Mouse (Mus musculus): ENCODE results near the gene Vmn1r46. TPM values are rescaled to one million over a fixed set of nuclear protein-coding genes. Genes with fewer than 3 reads are reported as not detected.
"Not testable (repeated sequence)": the region's sequence is repeated elsewhere in the genome, so short reads cannot be mapped to it uniquely, and the experiment has no call there.

Vmn1r46 gene
- not detected in 2 replicates for polyA plus RNA-seq (2016; fragmentation: Nextera tagmentation; extraction: Ambion mirVana)

GRCm38 (mm10) chr6:89969013-89969412 lies at the start of gene Vmn1r46:
Gene Vmn1r46, plus strand, starts transcription at chr6:89969313.
- H3K9me3 ChIP-seq (replicated peaks): peaks cover 21% of the 10 kb centered on the region; the same call in 1 of the 2 replicates
- no peak within 1 kb of the TSS for H3K4me2 ChIP-seq
- no peaks in the 10 kb centered on the region for H3K4me1 ChIP-seq (replicated peaks)
- 35% methylated on average over 2 of the region's 2 CpGs for WGBS
- no peak for ATAC-seq (ENCODE audit: insufficient number of reproducible peaks, low FRiP score)
- no peak within 1 kb of the TSS for H3K9ac ChIP-seq
- no peak within 1 kb of the TSS for H3K4me3 ChIP-seq
- H3K27ac ChIP-seq (ENCODE audit: poor library complexity, severe bottlenecking): no peak within 1 kb of the TSS
- no peaks in the 10 kb centered on the region for H3K27me3 ChIP-seq (replicated peaks)
- H3K36me3 ChIP-seq: no peaks in the 10 kb centered on the region

DNA sequence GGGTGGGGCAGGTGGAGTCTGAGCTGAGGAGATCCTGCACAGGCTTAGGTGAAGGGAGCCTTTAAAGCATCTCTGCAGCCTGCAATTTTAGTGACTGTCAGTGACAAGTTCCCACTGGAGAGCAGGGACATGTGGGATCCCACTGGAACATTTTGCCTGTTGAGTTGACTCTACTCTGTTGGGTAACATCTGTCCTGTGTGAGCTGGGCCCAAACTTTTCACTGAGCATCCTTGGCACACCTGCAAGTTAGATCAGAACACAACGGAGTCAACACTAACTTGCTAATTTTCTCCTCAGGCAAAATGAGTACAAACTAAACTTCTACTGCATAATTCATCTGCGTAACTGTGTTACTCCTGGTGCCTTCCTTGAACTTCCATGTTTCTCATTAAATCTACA lies 28.6 kb upstream of the Vmn1r46 start, which contains the start of gene Vmn1r45:
TSS of gene Vmn1r45 (minus strand) at position 101 of the 400 bp plus-strand sequence.
- H3K4me2 ChIP-seq; H3K9me3 ChIP-seq (replicated peaks); H3K27me3 ChIP-seq (replicated peaks); H3K27ac ChIP-seq (ENCODE audit: poor library complexity, severe bottlenecking); H3K4me1 ChIP-seq (replicated peaks); H3K4me3 ChIP-seq; H3K9ac ChIP-seq; ATAC-seq (ENCODE audit: insufficient number of reproducible peaks, low FRiP score); H3K36me3 ChIP-seq: not testable (repeated sequence)
- 80% methylated on average over 2 of the region's 2 CpGs for WGBS

DNA sequence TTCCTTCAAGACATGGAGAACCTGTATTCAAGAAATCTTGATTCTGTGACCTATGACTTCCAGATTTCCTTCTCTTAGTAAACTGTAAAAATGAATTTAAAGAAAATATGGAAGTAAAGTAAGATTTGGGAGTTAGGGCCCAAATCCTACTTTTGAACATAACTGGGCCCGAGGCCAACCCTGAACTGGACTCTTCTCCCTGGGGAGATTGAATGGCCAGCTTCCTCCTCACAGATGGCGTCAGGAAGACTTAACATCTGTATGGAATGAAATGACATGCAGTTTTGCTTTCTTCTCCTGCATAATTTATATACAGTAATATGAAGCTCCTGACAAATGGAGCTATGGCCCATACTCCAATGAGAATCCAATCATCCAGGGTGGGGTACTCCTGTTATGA lies 28.2 kb upstream of the Vmn1r46 start:
- no peaks in the 10 kb centered on the region for H3K27me3 ChIP-seq (replicated peaks)
- WGBS: 73% methylated on average over 2 of the region's 2 CpGs

GRCm38 (mm10) chr6:89953556-89953955 lies 15.6 kb upstream of the Vmn1r46 start:
- Histone ChIP-seq H3K4me2 (no peak overlapping the region), H3K9ac (no peak overlapping the region), H3K4me1 (replicated peaks) (no peaks in the 10 kb centered on the region), H3K36me3 (no peaks in the 10 kb centered on the region), H3K27me3 (replicated peaks) (no peaks in the 10 kb centered on the region), H3K9me3 (replicated peaks) (peaks cover 14% of the 10 kb centered on the region), H3K4me3 (no peak overlapping the region), H3K27ac (ENCODE audit: poor library complexity, severe bottlenecking) (no peak overlapping the region)
- 66% methylated on average over 2 of the region's 2 CpGs for WGBS
- ATAC-seq (ENCODE audit: insufficient number of reproducible peaks, low FRiP score): no peak

More for the DNA sequence above, 28.2 kb upstream of the Vmn1r46 start:
- no peaks in the 10 kb centered on the region for H3K4me1 ChIP-seq (replicated peaks)
- no peak overlapping the region for H3K9ac ChIP-seq
- H3K27ac ChIP-seq (ENCODE audit: poor library complexity, severe bottlenecking): no peak overlapping the region
- peaks cover 5% of the 10 kb centered on the region; the same call in 1 of the 2 replicates for H3K9me3 ChIP-seq (replicated peaks)
- ATAC-seq (ENCODE audit: insufficient number of reproducible peaks, low FRiP score): no peak
- no peak overlapping the region for H3K4me3 ChIP-seq
- no peaks in the 10 kb centered on the region for H3K36me3 ChIP-seq
- H3K4me2 ChIP-seq: no peak overlapping the region

DNA sequence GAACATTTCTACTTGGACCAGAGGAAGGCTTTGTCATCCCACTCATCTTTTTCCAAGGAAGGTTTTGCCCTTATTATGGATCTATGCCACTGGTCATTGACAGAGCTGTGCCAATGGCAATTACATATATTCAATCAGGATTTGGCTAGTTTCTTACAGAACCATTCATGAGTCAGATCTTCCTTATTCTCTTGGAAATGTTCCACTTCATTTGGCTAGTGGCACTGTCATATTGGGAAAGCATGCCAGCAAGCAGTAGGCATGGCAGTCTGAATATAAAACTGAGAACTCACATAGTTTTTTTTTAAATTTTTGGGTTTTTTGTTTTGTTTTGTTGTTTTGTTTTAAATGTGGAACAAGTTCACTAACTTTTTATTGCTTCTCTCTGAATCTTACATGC lies 2.8 kb upstream of the Vmn1r46 start:
- no peak for ATAC-seq (ENCODE audit: insufficient number of reproducible peaks, low FRiP score)
- H3K4me3 ChIP-seq: no peak overlapping the region
- no peak overlapping the region for H3K9ac ChIP-seq
- H3K27ac ChIP-seq (ENCODE audit: poor library complexity, severe bottlenecking): no peak overlapping the region
- no peaks in the 10 kb centered on the region for H3K36me3 ChIP-seq
- H3K4me2 ChIP-seq: no peak overlapping the region
- H3K4me1 ChIP-seq (replicated peaks): no peaks in the 10 kb centered on the region
- no peaks in the 10 kb centered on the region for H3K27me3 ChIP-seq (replicated peaks)
- 0 out of 2 replicates have a peak, but pooled peaks cover 13% of the 10 kb centered on the region for H3K9me3 ChIP-seq (replicated peaks)

DNA sequence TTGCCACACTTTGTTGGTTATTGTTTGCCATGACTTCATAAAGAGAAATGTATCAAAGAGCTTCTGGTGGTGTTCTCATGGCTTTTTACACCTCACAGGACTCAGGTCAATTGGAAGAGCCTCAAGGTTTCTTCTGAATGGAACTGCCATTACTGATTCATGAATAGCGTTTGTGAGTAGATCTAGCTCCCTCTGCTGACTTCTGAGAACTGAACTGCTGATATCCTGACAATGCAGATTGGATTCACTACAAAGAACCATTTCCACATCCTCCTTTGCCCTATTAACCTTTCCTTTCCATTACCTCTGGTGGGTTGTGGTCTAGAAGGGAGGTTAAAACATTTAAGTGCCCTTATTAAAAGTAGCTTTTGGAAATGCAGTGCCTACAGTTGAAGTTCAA lies 16.9 kb downstream of the Vmn1r46 start:
- H3K4me3 ChIP-seq: no peak overlapping the region
- ATAC-seq (ENCODE audit: insufficient number of reproducible peaks, low FRiP score): no peak

DNA sequence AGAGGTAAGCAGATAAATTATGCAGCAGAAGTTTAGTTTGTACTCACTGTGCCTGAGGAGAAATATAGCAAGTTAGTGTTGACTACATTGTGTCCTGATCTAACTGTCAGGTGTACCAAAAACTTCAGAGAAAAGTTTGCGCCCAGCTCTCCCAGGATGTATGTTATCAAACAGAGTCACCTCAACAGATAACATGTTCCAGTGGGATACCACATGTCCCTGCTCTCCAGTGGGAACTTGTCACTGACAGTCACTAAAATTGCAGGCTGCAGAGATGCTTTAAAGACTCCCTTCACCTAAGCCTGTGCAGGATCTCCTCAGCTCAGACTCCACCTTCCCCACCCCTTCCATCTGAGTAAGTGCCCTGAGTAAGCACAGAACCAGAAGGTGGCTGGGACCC lies 46.7 kb downstream of the Vmn1r46 start, which contains the start of gene Vmn1r47:
TSS of gene Vmn1r47 (plus strand) at position 301 of the 400 bp plus-strand sequence.
- 92% methylated on average over 1 of the region's 1 CpGs for WGBS
- H3K36me3 ChIP-seq; H3K4me1 ChIP-seq (replicated peaks); H3K4me3 ChIP-seq; H3K9me3 ChIP-seq (replicated peaks); H3K27me3 ChIP-seq (replicated peaks); ATAC-seq (ENCODE audit: insufficient number of reproducible peaks, low FRiP score); H3K4me2 ChIP-seq; H3K27ac ChIP-seq (ENCODE audit: poor library complexity, severe bottlenecking); H3K9ac ChIP-seq: not testable (repeated sequence)

More for the DNA sequence above, 16.9 kb downstream of the Vmn1r46 start:
- Histone ChIP-seq H3K4me2 (no peak overlapping the region), H3K27me3 (replicated peaks) (no peaks in the 10 kb centered on the region), H3K36me3 (no peaks in the 10 kb centered on the region), H3K27ac (ENCODE audit: poor library complexity, severe bottlenecking) (no peak overlapping the region), H3K4me1 (replicated peaks) (no peaks in the 10 kb centered on the region), H3K9ac (no peak overlapping the region), H3K9me3 (replicated peaks) (peaks cover 16% of the 10 kb centered on the region)
- 23% methylated on average over 1 of the region's 1 CpGs for WGBS

Other genes with a start within 250 kb of the Vmn1r46 start
- gene Vmn1r41, start 228.5 kb upstream of the Vmn1r46 start, polyA plus RNA-seq (2016; fragmentation: Nextera tagmentation; extraction: Ambion mirVana): not detected in 2 replicates
- not detected in 2 replicates for gene Vmn1r42, start 92.9 kb upstream of the Vmn1r46 start, polyA plus RNA-seq (2016; fragmentation: Nextera tagmentation; extraction: Ambion mirVana)
- not detected in 2 replicates for gene Vmn1r43, start 92.9 kb upstream of the Vmn1r46 start, polyA plus RNA-seq (2016; fragmentation: Nextera tagmentation; extraction: Ambion mirVana)
- gene Vmn1r44, start 85.7 kb upstream of the Vmn1r46 start, polyA plus RNA-seq (2016; fragmentation: Nextera tagmentation; extraction: Ambion mirVana): not detected in 2 replicates
- not detected in 2 replicates for gene Vmn1r45, start 28.7 kb upstream of the Vmn1r46 start, polyA plus RNA-seq (2016; fragmentation: Nextera tagmentation; extraction: Ambion mirVana)
- not detected in 2 replicates for gene Vmn1r47, start 46.8 kb downstream of the Vmn1r46 start, polyA plus RNA-seq (2016; fragmentation: Nextera tagmentation; extraction: Ambion mirVana)
- not detected in 2 replicates for gene Vmn1r48, start 67.5 kb downstream of the Vmn1r46 start, polyA plus RNA-seq (2016; fragmentation: Nextera tagmentation; extraction: Ambion mirVana)
- not detected in 2 replicates for gene Vmn1r49, start 109.2 kb downstream of the Vmn1r46 start, polyA plus RNA-seq (2016; fragmentation: Nextera tagmentation; extraction: Ambion mirVana)
- gene Vmn1r50, start 132.1 kb downstream of the Vmn1r46 start, polyA plus RNA-seq (2016; fragmentation: Nextera tagmentation; extraction: Ambion mirVana): not detected in 2 replicates
- not detected in 2 replicates for gene Vmn1r51, start 153.3 kb downstream of the Vmn1r46 start, polyA plus RNA-seq (2016; fragmentation: Nextera tagmentation; extraction: Ambion mirVana)
- not detected in 2 replicates for gene Vmn1r52, start 205.5 kb downstream of the Vmn1r46 start, polyA plus RNA-seq (2016; fragmentation: Nextera tagmentation; extraction: Ambion mirVana)
- gene V1ra8, start 233.5 kb downstream of the Vmn1r46 start, polyA plus RNA-seq (2016; fragmentation: Nextera tagmentation; extraction: Ambion mirVana): not detected in 2 replicates

All from heart, embryonic 12.5 days (tissue).